Mouse (Mus musculus): Measurements from ENCODE around the gene Mum1l1. TPM values are rescaled to one million over a fixed set of nuclear protein-coding genes. Genes with fewer than 3 reads are reported as not detected.
A peak's percentile ranks its signal among the peaks of the same experiment; 100 is the strongest.

Mum1l1 gene
- polyA plus RNA-seq, 1 experiment from 2014 or later, result 7.2 TPM

DNA sequence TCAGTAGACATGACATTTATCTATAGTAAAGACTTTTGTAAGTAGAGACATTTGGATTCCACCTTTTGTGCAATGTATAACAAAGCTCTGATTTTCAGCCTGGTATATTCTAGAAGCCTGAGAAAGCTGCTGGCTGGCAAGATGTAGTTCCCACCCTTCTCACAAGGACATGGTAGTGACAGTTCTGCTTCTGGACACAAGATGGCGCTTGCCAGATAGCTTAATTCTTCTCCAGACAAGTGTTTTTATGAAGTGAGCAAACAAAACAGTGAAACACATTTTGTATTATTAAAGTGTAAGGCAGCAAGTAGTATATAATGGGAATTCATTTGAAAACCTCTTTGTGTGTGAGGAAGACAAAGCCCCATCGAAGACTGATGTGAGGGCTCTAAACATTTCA is 9.2 kb downstream of the Mum1l1 start:
- peaks cover 4% of the 10 kb centered on the region for H3K4me1 ChIP-seq (replicated peaks; ENCODE audit: control insufficient read depth, insufficient read depth, low read length)
- WGBS, result 30% methylated on average over 2 of the region's 2 CpGs
- H3K36me3 ChIP-seq (ENCODE audit: control insufficient read depth, insufficient read depth), result no peaks in the 10 kb centered on the region
- no peak overlapping the region for H3K4me2 ChIP-seq (ENCODE audit: low read length)
- no peaks in the 10 kb centered on the region for H3K27me3 ChIP-seq (replicated peaks; ENCODE audit: control insufficient read depth, insufficient read depth, low read length)
- no peak overlapping the region for H3K4me3 ChIP-seq (replicated peaks; ENCODE audit: low read length)
- peak; percentile 42; the same call in 1 of the 2 replicates for ATAC-seq
- no peaks in the 10 kb centered on the region for H3K9me3 ChIP-seq (ENCODE audit: control insufficient read depth, low read length)
- no peak overlapping the region for H3K27ac ChIP-seq (ENCODE audit: low read length)
- H3K9ac ChIP-seq (replicated peaks; ENCODE audit: low read depth, low read length), result no peak overlapping the region

DNA sequence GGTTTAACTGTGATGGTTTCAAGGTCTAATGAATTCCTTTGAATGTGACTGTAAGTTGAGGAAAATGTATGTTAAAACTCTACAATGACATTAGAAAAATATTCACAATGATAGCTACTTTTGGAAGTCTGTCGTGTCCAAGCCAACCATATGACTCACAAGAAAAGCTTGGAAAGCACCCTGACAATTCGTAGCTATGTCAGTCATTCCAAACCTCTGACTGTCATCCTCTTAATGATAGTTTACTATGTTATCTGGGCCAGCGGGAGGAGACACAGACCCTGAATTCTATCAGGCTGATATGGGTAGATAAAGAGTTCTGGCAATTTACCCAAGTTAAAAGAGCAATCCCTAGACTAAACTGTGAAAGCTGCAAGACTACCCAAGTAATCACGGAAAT is 11.0 kb downstream of the Mum1l1 start:
- Histone ChIP-seq H3K36me3 (ENCODE audit: control insufficient read depth, insufficient read depth) (no peaks in the 10 kb centered on the region), H3K27ac (ENCODE audit: low read length) (no peak overlapping the region), H3K9me3 (ENCODE audit: control insufficient read depth, low read length) (no peaks in the 10 kb centered on the region), H3K9ac (replicated peaks; ENCODE audit: low read depth, low read length) (no peak overlapping the region), H3K4me1 (replicated peaks; ENCODE audit: control insufficient read depth, insufficient read depth, low read length) (peaks cover 4% of the 10 kb centered on the region), H3K4me2 (ENCODE audit: low read length) (no peak overlapping the region), H3K27me3 (replicated peaks; ENCODE audit: control insufficient read depth, insufficient read depth, low read length) (no peaks in the 10 kb centered on the region), H3K4me3 (replicated peaks; ENCODE audit: low read length) (no peak overlapping the region)
- WGBS, result 80% methylated on average over 4 of the region's 4 CpGs
- ATAC-seq, result no peak

DNA sequence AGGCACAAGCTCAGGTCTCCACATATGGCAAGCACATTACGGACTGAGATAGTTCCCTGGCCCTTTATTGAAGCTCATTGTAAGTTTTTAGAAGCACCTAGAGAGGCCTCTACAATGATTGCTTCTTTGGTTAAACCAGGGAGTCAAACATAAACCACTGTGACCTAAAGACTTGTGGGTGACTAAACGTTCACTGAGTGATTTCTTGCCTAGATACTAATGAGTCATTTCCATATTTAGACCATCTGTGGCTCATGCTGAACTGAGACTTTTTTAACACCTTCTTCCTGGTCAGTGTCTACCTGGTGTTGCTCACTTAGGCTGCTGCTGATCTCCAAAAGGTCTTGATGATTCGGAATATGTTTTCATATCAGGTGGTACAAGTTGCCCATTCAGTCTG is 12.1 kb downstream of the Mum1l1 start:
- 79% methylated on average over 3 of the region's 3 CpGs for WGBS
- Histone ChIP-seq H3K9me3 (ENCODE audit: control insufficient read depth, low read length) (no peaks in the 10 kb centered on the region), H3K9ac (replicated peaks; ENCODE audit: low read depth, low read length) (no peak overlapping the region)

DNA sequence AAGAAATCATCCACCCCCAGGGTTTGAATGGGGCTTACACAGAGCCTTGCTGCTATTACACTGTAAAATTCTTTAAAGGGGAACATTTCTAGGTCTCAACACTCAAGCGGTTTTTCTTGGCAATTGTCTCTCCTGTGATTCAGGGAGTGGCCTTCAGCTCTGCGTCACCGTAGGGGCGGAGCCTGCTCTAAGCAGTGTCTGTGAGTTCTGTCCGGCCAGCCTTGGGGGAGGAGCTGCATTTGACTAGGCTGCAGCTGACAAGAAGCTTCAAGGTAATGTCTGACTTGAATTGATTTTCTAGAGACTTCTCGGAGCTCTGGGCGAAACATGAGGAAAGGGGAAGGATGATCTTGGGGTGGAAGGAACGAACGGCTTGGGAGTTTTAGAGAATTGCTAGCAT is 21.3 kb downstream of the Mum1l1 start:
- no peaks in the 10 kb centered on the region for H3K4me1 ChIP-seq (replicated peaks; ENCODE audit: control insufficient read depth, insufficient read depth, low read length)
- 34% methylated on average over 9 of the region's 9 CpGs for WGBS
- no peaks in the 10 kb centered on the region for H3K27me3 ChIP-seq (replicated peaks; ENCODE audit: control insufficient read depth, insufficient read depth, low read length)
- no peaks in the 10 kb centered on the region for H3K36me3 ChIP-seq (ENCODE audit: control insufficient read depth, insufficient read depth)
- no peak overlapping the region for H3K9ac ChIP-seq (replicated peaks; ENCODE audit: low read depth, low read length)
- ATAC-seq, result peak; percentile 90
- H3K27ac ChIP-seq (ENCODE audit: low read length), result no peak overlapping the region
- H3K4me3 ChIP-seq (replicated peaks; ENCODE audit: low read length), result no peak overlapping the region; the same call in 1 of the 2 replicates
- peak overlapping the region; percentile 36 for H3K4me2 ChIP-seq (ENCODE audit: low read length)
- no peaks in the 10 kb centered on the region for H3K9me3 ChIP-seq (ENCODE audit: control insufficient read depth, low read length)

More for the DNA sequence above, 12.1 kb downstream of the Mum1l1 start:
- ATAC-seq, result no peak
- H3K4me2 ChIP-seq (ENCODE audit: low read length), result no peak overlapping the region
- no peaks in the 10 kb centered on the region for H3K27me3 ChIP-seq (replicated peaks; ENCODE audit: control insufficient read depth, insufficient read depth, low read length)
- no peak overlapping the region for H3K27ac ChIP-seq (ENCODE audit: low read length)
- H3K4me1 ChIP-seq (replicated peaks; ENCODE audit: control insufficient read depth, insufficient read depth, low read length), result peaks cover 4% of the 10 kb centered on the region
- no peaks in the 10 kb centered on the region for H3K36me3 ChIP-seq (ENCODE audit: control insufficient read depth, insufficient read depth)
- no peak overlapping the region for H3K4me3 ChIP-seq (replicated peaks; ENCODE audit: low read length)

DNA sequence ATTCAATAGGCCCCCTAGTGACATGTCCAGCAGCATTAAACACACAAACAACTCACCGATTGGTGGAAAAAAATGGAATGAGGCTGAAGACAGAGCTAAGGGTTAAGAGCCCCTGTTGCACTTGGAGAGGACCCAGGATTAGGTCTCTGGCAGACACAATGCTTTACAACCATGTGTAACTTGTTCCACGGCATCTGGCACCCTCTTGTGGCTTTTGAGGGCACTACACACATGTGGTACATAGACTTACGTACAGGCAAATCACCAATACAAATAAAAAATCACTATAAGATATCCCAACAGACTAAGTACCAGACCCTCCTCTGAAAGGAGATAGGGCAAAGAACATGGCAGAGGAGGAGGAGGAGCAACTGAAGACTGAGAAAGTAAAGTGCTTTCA is 37.5 kb downstream of the Mum1l1 start:
- no peak overlapping the region for H3K9ac ChIP-seq (replicated peaks; ENCODE audit: low read depth, low read length)
- no peak for ATAC-seq
- H3K9me3 ChIP-seq (ENCODE audit: control insufficient read depth, low read length), result no peaks in the 10 kb centered on the region
- no peaks in the 10 kb centered on the region for H3K4me1 ChIP-seq (replicated peaks; ENCODE audit: control insufficient read depth, insufficient read depth, low read length)
- 76% methylated on average over 3 of the region's 3 CpGs for WGBS
- H3K4me3 ChIP-seq (replicated peaks; ENCODE audit: low read length), result no peak overlapping the region
- H3K27me3 ChIP-seq (replicated peaks; ENCODE audit: control insufficient read depth, insufficient read depth, low read length), result no peaks in the 10 kb centered on the region
- no peaks in the 10 kb centered on the region for H3K36me3 ChIP-seq (ENCODE audit: control insufficient read depth, insufficient read depth)
- H3K27ac ChIP-seq (ENCODE audit: low read length), result no peak overlapping the region
- no peak overlapping the region for H3K4me2 ChIP-seq (ENCODE audit: low read length)

- Histone ChIP-seq H3K9ac (replicated peaks; ENCODE audit: low read depth, low read length) (no peak overlapping the region), H3K36me3 (ENCODE audit: control insufficient read depth, insufficient read depth) (no peaks in the 10 kb centered on the region), H3K4me1 (replicated peaks; ENCODE audit: control insufficient read depth, insufficient read depth, low read length) (no peaks in the 10 kb centered on the region), H3K4me2 (ENCODE audit: low read length) (no peak overlapping the region), H3K27me3 (replicated peaks; ENCODE audit: control insufficient read depth, insufficient read depth, low read length) (no peaks in the 10 kb centered on the region), H3K27ac (ENCODE audit: low read length) (no peak overlapping the region), H3K4me3 (replicated peaks; ENCODE audit: low read length) (no peak overlapping the region), H3K9me3 (ENCODE audit: control insufficient read depth, low read length) (no peaks in the 10 kb centered on the region)
- 83% methylated on average over 10 of the region's 10 CpGs for WGBS
- ATAC-seq, result no peak
Measured at GRCm38 (mm10) chrX:139257072-139257471, 47.2 kb downstream of the Mum1l1 start.

GRCm38 (mm10) chrX:139281966-139282365 is 72.1 kb downstream of the Mum1l1 start:
- Histone ChIP-seq H3K9me3 (ENCODE audit: control insufficient read depth, low read length) (no peaks in the 10 kb centered on the region), H3K4me3 (replicated peaks; ENCODE audit: low read length) (no peak overlapping the region), H3K36me3 (ENCODE audit: control insufficient read depth, insufficient read depth) (no peaks in the 10 kb centered on the region), H3K4me1 (replicated peaks; ENCODE audit: control insufficient read depth, insufficient read depth, low read length) (no peaks in the 10 kb centered on the region), H3K9ac (replicated peaks; ENCODE audit: low read depth, low read length) (no peak overlapping the region), H3K27me3 (replicated peaks; ENCODE audit: control insufficient read depth, insufficient read depth, low read length) (no peaks in the 10 kb centered on the region; the same call in 1 of the 2 replicates), H3K27ac (ENCODE audit: low read length) (no peak overlapping the region), H3K4me2 (ENCODE audit: low read length) (no peak overlapping the region)
- no peak for ATAC-seq
- WGBS, result 97% methylated on average over 4 of the region's 4 CpGs

Other genes with a start within 250 kb of the Mum1l1 start
- gene Serpina7, start 124.8 kb upstream of the Mum1l1 start, polyA plus RNA-seq (2015; fragmentation: Nextera tagmentation; extraction: Ambion mirVana), result not detected in 2 replicates
- gene 4930513O06Rik, start 123.8 kb upstream of the Mum1l1 start, polyA plus RNA-seq (2015; fragmentation: Nextera tagmentation; extraction: Ambion mirVana), result not detected in 2 replicates
- gene 4933428M09Rik, start 30.8 kb upstream of the Mum1l1 start, polyA plus RNA-seq (2015; fragmentation: Nextera tagmentation; extraction: Ambion mirVana), result not detected in 2 replicates
- not detected in 2 replicates for gene Trap1a, start 123.6 kb downstream of the Mum1l1 start, polyA plus RNA-seq (2015; fragmentation: Nextera tagmentation; extraction: Ambion mirVana)